Mouse (Mus musculus) spleen, postnatal 14 days (tissue): Measurements from ENCODE around the gene Zfp747.

Source experiments
- DNase-seq, 2 experiments: peaks; one replicate each; pipeline ENCODE4 v3.0.0; 2021 to 2022; ENCODE audit warnings: low spot score in 2 of 2

Gene Zfp747

GRCm38 (mm10) chr7:127333240-127333639, 42.6 kb downstream of the Zfp747 start:
- DNase-seq, result no peak

GRCm38 (mm10) chr7:127326685-127327084, 49.2 kb downstream of the Zfp747 start:
- no peak for DNase-seq

GRCm38 (mm10) chr7:127325550-127325949, 50.3 kb downstream of the Zfp747 start:
- DNase-seq, result no peak

GRCm38 (mm10) chr7:127324944-127325343, 50.9 kb downstream of the Zfp747 start:
- DNase-seq, result no peak
